Mouse (Mus musculus) limb, embryonic 14.5 days (tissue): ENCODE measurements around the gene Tstd2. TPM values are rescaled to one million over a fixed set of nuclear protein-coding genes. Genes with fewer than 3 reads are reported as not detected.

Source experiments
- ATAC-seq: fragments of 200-750 bp; cut with Nextera tagmentation; 2 replicates; pipeline ENCODE4 v1.8.0; 2017; ENCODE audit warnings: low read depth, moderate number of reproducible peaks, moderate TSS enrichment; ENCODE audit not compliant: low FRiP score
- DNase-seq: peaks from one replicate; pipeline ENCODE4 v3.0.0-alpha.2; 2015; ENCODE audit warnings: low spot score
- H3K27ac ChIP-seq: fragments of 300-500 bp; sonication (generic); replicated peaks from 2 replicates; pipeline ENCODE4 v1.5.1; 2014; ENCODE audit warnings: low read depth, mild to moderate bottlenecking, low read length, moderate library complexity, mixed read lengths
- H3K27me3 ChIP-seq: fragments of 300-500 bp; sonication (generic); 2 replicates; pipeline ENCODE4 v1.6.1; 2014; ENCODE audit warnings: low read length, mixed read lengths; ENCODE audit not compliant: control insufficient read depth, insufficient read depth
- H3K36me3 ChIP-seq: fragments of 300-500 bp; sonication (generic); 2 replicates; pipeline ENCODE4 v1.6.1; 2014; ENCODE audit warnings: mild to moderate bottlenecking, low read length, moderate library complexity, mixed read lengths; ENCODE audit not compliant: control insufficient read depth, insufficient read depth
- H3K4me1 ChIP-seq: fragments of 300-500 bp; sonication (generic); 2 replicates; pipeline ENCODE4 v1.6.1; 2014; ENCODE audit warnings: antibody characterized with exemption, low read length, mixed read lengths; ENCODE audit not compliant: control insufficient read depth, insufficient read depth
- H3K4me2 ChIP-seq: fragments of 300-500 bp; sonication (generic); replicated peaks from 2 replicates; pipeline ENCODE4 v1.6.1; 2014; ENCODE audit warnings: low read depth, mild to moderate bottlenecking, low read length, moderate library complexity; ENCODE audit not compliant: severe bottlenecking
- H3K4me3 ChIP-seq: fragments of 300-500 bp; sonication (generic); replicated peaks from 2 replicates; pipeline ENCODE4 v1.5.1; 2014; ENCODE audit warnings: low read length
- H3K9ac ChIP-seq: fragments of 300-500 bp; sonication (generic); 2 replicates; pipeline ENCODE4 v1.6.1; 2014; ENCODE audit warnings: mild to moderate bottlenecking, low read depth, low read length, moderate library complexity; ENCODE audit not compliant: severe bottlenecking
- H3K9me3 ChIP-seq: fragments of 300-500 bp; sonication (generic); 2 replicates; pipeline ENCODE4 v1.6.1; 2016; ENCODE audit warnings: low read length; ENCODE audit not compliant: control insufficient read depth
- POLR2A ChIP-seq: fragments of 200-500 bp; IDR thresholded peaks from 2 replicates; pipeline ENCODE4 v1.8.0; 2012; ENCODE audit warnings: inconsistent platforms, mild to moderate bottlenecking, moderate library complexity, borderline replicate concordance; ENCODE audit not compliant: insufficient read depth, insufficient read length; ENCODE audit errors: extremely low read depth
- WGBS: fragments of 180-500 bp; shearing (Covaris S2); extraction: QIAGEN DNeasy Blood & Tissue Kit; methylation state at CpG from one replicate; pipeline ENCODE4 v1.1.7; 2014; 5-methylcytosine and 5-hydroxymethylcytosine counted together
- polyA plus RNA-seq, 2 experiments: library from polyadenylated mRNA; depleted of rRNA in 1 of 2; stranded (reverse) in 1 of 2; unstranded in 1 of 2; fragments of >200 nt; fragmentation: Nextera tagmentation in 1 of 2; extraction: Ambion mirVana in 1 of 2; gene quantifications; 2 replicates each; pipeline versions ENCODE4 v1.2.1 to v1.2.3; 2012 to 2014

Gene Tstd2
- 26.6 and 27.3 TPM in 2 replicates for polyA plus RNA-seq (2012; rRNA removed)
- polyA plus RNA-seq (2014; fragmentation: Nextera tagmentation; extraction: Ambion mirVana), result 17.5 and 23.7 TPM in 2 replicates

GRCm38 (mm10) chr4:46138287-46139222 lies at the start of gene Tstd2, which contains the start of gene Ncbp1:
Tstd2 (minus strand) TSS chr4:46138694.
Ncbp1 (plus strand) TSS chr4:46138613.
- peak within 1 kb of the TSS; percentile 97 for H3K4me3 ChIP-seq
- ATAC-seq (peak; percentile 91), DNase-seq (peak; percentile 89)
- peak within 1 kb of the TSS; percentile 96 for H3K27ac ChIP-seq
- peaks cover 23% of the 10 kb centered on the region for H3K36me3 ChIP-seq
- TF ChIP-seq POLR2A, result peak; percentile 67; the same call in 1 of the 2 replicates
- 0% methylated on average over 68 of the region's 90 CpGs for WGBS
- H3K9me3 ChIP-seq, result no peaks in the 10 kb centered on the region
- H3K4me1 ChIP-seq, result peaks cover 16% of the 10 kb centered on the region
- peak within 1 kb of the TSS; percentile 92 for H3K9ac ChIP-seq
- H3K4me2 ChIP-seq, result peak within 1 kb of the TSS; percentile 67
- H3K27me3 ChIP-seq, result no peaks in the 10 kb centered on the region

GRCm38 (mm10) chr4:46186466-46186865 lies 48.0 kb upstream of the Tstd2 start:
- Histone ChIP-seq H3K4me2 (no peak overlapping the region), H3K27me3 (no peaks in the 10 kb centered on the region), H3K4me3 (no peak overlapping the region), H3K36me3 (peaks cover 79% of the 10 kb centered on the region), H3K9me3 (no peaks in the 10 kb centered on the region), H3K9ac (no peak overlapping the region), H3K4me1 (no peaks in the 10 kb centered on the region), H3K27ac (no peak overlapping the region)
- DNase-seq (no peak), ATAC-seq (no peak)
- 66% methylated on average over 3 of the region's 3 CpGs for WGBS
- no peak for TF ChIP-seq POLR2A

GRCm38 (mm10) chr4:46185890-46186289 lies 47.4 kb upstream of the Tstd2 start:
- no peak overlapping the region for H3K27ac ChIP-seq
- no peak overlapping the region for H3K4me3 ChIP-seq
- ATAC-seq (no peak), DNase-seq (no peak)
- peaks cover 79% of the 10 kb centered on the region for H3K36me3 ChIP-seq
- no peaks in the 10 kb centered on the region for H3K4me1 ChIP-seq
- no peaks in the 10 kb centered on the region for H3K27me3 ChIP-seq
- no peak for TF ChIP-seq POLR2A
- no peaks in the 10 kb centered on the region for H3K9me3 ChIP-seq
- H3K4me2 ChIP-seq, result no peak overlapping the region
- 72% methylated on average over 9 of the region's 9 CpGs for WGBS
- no peak overlapping the region for H3K9ac ChIP-seq

GRCm38 (mm10) chr4:46185423-46185822 lies 46.9 kb upstream of the Tstd2 start:
- Histone ChIP-seq H3K27me3 (no peaks in the 10 kb centered on the region), H3K9ac (no peak overlapping the region), H3K36me3 (peaks cover 79% of the 10 kb centered on the region), H3K9me3 (no peaks in the 10 kb centered on the region), H3K4me2 (no peak overlapping the region), H3K4me1 (no peaks in the 10 kb centered on the region), H3K4me3 (no peak overlapping the region), H3K27ac (no peak overlapping the region)
- DNase-seq (no peak), ATAC-seq (no peak)
- no peak for TF ChIP-seq POLR2A
- WGBS, result 52% methylated on average over 8 of the region's 8 CpGs

- WGBS, result 84% methylated on average over 7 of the region's 7 CpGs
- Histone ChIP-seq H3K36me3 (peaks cover 85% of the 10 kb centered on the region), H3K4me1 (no peaks in the 10 kb centered on the region), H3K4me3 (no peak overlapping the region), H3K4me2 (no peak overlapping the region), H3K27ac (no peak overlapping the region), H3K9ac (no peak overlapping the region), H3K27me3 (no peaks in the 10 kb centered on the region), H3K9me3 (no peaks in the 10 kb centered on the region)
- DNase-seq, result no peak
- no peak for TF ChIP-seq POLR2A
- no peak for ATAC-seq
These were observed 43.7 kb upstream of the Tstd2 start for GRCm38 (mm10) chr4:46182181-46182580.
